Mouse (Mus musculus) mammary gland, adult 2 months (tissue): ENCODE data around the gene Samt4. TPM values are rescaled to one million over a fixed set of nuclear protein-coding genes. Genes with fewer than 3 reads are reported as not detected.

Source experiments
- polyA plus RNA-seq: library from polyadenylated mRNA; depleted of rRNA; stranded (reverse); fragments of >200 nt; gene quantifications from 2 replicates; pipeline ENCODE4 v1.2.3, GENCODE M21; 2012; ENCODE audit warnings: low replicate concordance; rRNA removed

Gene Samt4
- not detected in 2 replicates for polyA plus RNA-seq

DNA sequence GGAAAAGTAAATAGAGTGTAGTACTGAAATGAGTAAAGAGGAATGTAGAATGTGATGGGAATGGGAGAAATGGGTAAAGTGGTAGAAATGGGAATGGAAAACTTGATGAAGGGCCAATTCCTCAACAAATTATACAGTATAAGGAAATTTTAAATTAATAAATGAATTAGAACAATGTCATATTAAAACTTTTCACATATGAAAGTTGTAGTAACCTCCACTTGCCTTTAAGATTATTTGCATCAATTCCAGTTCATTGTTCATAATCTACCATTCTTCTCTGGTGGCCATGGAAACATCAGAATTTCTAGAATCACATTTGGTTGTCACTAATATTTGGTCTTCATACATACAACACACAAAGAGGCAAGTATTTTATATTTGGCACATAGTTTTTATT is at the start of gene Samt4:
Samt4 (plus strand) TSS at position 301 of the 400 bp plus-strand sequence.

Other genes with a start within 250 kb of the Samt4 start
- gene 4930524N10Rik, start 138.6 kb upstream of the Samt4 start, polyA plus RNA-seq, result not detected in 2 replicates
- gene Samt2, start 97.4 kb downstream of the Samt4 start, polyA plus RNA-seq, result not detected in 2 replicates